Mouse (Mus musculus) lung, postnatal 36 days (tissue): ENCODE results near the gene Tgfb1i1.
A peak's percentile ranks its signal among the peaks of the same experiment; 100 is the strongest.

Source experiments
- DNase-seq: peaks from one replicate; pipeline ENCODE4 v3.0.0; 2022; ENCODE audit warnings: mixed read lengths

The Tgfb1i1 gene

DNA sequence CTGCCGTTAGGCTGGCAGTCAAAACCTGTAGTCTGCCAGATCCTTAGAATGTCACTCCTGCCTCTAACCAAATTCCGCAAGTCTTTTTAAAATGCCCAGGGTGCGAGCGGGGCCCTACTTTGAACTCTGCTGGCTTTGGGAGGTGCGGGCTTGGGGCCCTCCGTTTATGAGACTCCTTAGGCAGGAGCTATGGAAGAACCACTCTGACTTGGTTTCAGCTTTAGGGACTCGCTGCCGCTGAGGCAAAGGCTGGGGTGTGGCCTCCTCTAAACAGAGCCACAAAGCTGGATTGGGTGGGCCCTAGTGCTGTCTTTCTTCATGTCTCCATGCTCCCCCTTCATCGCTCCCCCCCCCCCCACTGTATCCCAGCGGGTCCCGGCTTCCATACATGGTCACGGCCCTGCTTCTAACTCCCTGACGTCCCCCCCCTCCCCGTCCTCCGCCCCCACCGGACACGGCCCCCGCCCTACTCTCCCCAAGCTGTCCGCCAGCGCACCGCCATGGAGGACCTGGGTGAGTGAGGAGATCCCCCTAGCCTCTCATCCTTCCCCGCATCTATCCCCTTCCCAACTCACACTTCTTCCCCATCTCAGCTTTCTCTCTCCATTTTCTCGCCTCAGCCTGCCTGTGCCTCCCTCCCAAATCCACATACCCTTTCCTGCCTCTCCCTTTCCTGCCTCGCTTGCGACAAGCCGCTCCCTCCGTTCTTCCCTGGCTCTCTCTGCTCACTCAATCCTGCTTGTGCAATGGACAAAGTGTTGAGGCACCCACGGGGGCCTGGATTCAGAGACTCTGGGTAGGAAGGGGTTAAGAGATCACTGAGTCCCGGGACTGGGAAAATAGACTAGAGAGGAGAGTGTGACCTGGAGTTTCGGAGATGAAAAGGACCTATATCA is at the start of gene Tgfb1i1:
Gene Tgfb1i1, plus strand, starts transcription at position 317 of the 896 bp plus-strand sequence.
- peak; percentile 84 for DNase-seq

DNA sequence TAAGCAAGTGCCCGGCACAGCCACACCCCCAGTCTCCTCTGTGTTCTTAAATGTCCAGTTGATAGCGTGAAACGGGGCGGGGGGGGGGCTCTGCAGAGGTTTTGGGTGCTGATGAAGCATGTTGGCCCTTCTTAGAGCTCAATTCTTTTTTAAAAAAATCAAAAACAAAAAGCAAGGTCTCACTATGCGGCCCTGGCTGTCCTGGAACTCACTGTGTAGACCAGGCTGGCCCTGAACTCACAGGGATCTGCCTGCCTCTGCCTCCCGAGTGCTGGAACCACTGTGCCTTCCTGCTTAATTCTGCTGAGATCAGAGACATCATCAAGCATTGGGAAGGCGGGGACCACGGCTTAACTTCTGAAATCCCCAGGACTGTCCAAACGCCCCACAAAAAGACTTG is 45.0 kb upstream of the Tgfb1i1 start:
- DNase-seq: no peak

DNA sequence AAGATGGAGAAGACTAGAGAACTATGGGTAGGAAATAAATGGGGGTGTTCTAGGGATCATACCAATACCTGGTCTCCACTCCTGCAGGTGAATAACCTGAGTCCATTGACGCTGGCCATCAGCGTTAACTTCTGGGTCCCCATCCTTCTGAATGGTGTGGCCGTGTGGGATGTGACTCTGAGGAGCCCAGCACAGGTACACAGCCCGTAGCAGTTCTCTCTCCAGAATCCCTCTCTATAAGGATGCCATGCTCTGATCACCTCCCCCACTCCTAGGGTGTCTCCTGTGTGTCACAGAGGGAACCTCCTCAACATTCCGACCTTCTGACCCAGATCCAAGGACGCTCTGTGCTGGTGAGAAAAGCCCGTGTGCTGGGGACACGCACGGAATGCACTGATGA is 43.5 kb upstream of the Tgfb1i1 start:
- no peak for DNase-seq

- no peak for DNase-seq
These were observed 42.4 kb upstream of the Tgfb1i1 start for GRCm38 (mm10) chr7:128204179-128204578.

GRCm38 (mm10) chr7:128205695-128206094 is 40.9 kb upstream of the Tgfb1i1 start:
- DNase-seq: no peak

- DNase-seq: peak; percentile 54
These were observed 40.5 kb upstream of the Tgfb1i1 start, which contains the start of gene Cox6a2 for GRCm38 (mm10) chr7:128206152-128206551. Gene Cox6a2 (minus strand): TSS chr7:128206387.

- DNase-seq: peak; percentile 73
These were observed 38.4 kb upstream of the Tgfb1i1 start for GRCm38 (mm10) chr7:128208187-128208586.

DNA sequence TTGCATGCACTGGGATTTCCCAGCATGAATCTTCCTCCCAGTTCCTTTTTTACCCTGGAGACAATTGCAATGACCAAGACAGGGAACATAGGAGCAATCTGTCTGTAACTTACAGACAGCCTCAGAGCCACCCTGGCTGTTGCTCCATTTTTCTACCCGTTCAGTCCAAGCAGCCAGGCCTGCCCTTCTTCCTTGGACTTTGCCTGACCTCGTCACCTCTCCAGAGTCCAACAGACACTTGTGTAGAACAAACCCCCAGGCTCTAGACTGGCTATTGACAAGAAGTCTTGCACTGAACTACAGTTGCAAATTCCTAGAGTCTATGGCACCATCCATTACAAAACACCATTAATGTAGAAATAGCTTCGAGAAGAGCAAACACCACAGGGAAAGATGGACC is 36.8 kb upstream of the Tgfb1i1 start:
- DNase-seq: no peak

DNA sequence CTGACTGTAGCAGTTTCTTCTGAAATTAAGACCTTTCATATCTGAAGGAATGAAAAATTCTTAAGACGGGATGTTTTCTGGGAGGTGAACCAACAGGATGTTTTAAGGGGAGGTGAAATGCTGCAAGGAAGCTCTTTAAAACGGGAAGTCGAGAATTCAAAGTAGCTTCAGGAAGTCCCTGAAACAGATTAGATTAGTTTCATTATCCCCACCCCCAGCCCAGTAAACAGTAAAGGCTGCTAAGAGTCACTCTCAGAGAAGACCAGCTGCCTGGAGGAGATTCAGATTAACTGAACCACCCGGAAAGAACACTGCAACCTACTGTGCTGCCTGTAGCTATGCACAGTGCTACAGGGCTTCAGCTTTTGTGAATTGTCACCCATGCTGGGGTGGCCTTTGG is 26.7 kb upstream of the Tgfb1i1 start:
- DNase-seq: no peak

- DNase-seq: no peak
These were observed 25.7 kb upstream of the Tgfb1i1 start for GRCm38 (mm10) chr7:128220936-128221335.

DNA sequence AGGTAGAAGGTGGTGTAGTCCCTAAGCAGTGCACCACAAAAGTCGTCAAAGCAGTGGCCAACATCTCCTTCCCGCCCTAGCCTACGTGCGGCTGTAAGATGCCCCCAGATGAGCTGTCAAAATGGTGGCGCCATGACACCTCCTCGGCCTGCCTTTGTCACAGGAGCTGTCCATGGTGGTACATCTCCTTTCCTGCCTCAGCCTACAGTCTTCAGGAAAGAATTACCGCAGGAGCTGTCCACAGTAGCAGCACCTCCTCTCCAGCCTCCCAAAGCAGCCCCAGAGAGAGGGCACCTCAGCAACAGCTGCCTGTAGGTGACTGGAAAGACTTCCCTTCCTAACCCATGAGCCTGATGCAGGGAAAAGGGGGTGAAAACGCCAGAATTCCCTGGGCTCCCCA is 14.9 kb upstream of the Tgfb1i1 start:
- no peak for DNase-seq

- no peak for DNase-seq
These were observed 11.8 kb upstream of the Tgfb1i1 start for GRCm38 (mm10) chr7:128234796-128235195.

- DNase-seq: no peak
These were observed 11.1 kb upstream of the Tgfb1i1 start for GRCm38 (mm10) chr7:128235481-128235880.

DNA sequence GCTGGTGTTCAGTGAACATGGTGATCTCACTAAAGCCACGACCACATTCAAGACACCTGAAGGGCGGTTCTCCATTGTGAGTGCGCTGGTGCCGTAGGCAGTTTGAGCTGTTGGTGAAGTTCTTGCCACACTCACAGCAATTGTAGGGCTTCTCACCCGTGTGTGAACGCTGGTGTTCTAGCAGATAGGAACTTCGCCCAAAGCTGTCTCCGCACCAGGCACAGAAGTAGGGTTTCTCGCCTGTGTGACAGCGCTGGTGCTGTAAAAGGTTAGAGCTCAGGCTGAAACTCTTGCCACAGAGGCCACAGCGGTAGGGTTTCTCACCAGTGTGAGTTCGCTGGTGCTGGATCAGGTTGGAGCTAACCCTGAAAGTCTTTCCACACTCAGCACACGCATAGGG is 10.2 kb upstream of the Tgfb1i1 start:
- no peak for DNase-seq

DNA sequence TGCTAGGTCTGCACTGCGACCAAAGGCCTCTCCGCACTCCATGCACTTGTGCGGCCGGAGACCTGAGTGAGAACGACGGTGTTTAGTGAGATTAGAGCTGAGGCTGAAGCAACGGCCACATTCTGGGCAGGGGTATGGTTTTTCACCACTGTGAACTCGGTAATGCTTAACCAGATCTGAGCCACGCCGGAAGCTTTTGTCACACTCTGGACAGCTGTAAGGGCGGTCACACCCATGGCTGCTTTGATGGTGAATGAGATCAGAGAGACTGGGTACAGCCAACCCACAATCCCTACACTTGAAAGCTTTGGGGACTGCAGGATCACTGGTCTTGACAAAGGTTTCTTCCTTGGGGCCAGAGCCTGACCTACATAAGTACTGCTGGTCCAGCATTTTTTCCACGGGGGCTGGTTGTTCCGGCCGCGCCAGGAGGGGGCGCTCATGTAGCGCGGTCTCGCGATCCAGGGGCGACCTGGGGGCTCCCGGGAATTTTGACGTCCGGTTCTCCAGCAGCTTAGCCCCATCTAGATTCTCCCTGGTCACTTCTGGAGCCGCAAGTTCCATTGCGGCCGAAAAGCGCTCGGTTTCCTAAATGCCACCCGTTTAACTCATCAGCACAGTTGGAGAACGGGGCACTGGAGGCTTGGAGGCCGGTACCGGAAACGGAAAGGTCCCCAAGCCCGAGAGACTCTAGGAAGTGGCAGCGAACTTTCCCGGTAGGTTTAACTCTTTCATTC is 9.6 kb upstream of the Tgfb1i1 start, which contains the start of gene Armc5:
Gene Armc5, plus strand, starts transcription at position 487 of the 737 bp plus-strand sequence.
- DNase-seq: peak; percentile 88

DNA sequence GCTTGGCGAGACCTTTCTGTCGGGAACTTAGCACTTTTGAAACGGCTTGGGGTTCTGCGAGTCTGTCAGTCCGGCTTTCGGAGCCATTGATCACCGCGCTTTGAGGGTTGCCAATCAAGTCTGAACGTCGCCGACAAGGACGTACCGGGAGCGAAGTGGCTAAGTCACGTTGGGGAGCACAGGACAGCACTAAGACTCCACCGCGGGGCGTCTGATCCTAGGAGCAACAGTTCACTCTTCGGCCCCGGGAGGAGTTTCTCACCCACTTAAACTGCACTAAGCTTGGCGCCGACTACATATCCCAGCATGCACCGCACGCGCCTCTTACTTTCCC is 9.1 kb upstream of the Tgfb1i1 start:
- no peak for DNase-seq

GRCm38 (mm10) chr7:128237927-128238778 is 8.5 kb upstream of the Tgfb1i1 start, which contains the start of gene 9130023H24Rik:
Gene 9130023H24Rik (minus strand): TSS chr7:128238031.
- DNase-seq: peak; percentile 99

DNA sequence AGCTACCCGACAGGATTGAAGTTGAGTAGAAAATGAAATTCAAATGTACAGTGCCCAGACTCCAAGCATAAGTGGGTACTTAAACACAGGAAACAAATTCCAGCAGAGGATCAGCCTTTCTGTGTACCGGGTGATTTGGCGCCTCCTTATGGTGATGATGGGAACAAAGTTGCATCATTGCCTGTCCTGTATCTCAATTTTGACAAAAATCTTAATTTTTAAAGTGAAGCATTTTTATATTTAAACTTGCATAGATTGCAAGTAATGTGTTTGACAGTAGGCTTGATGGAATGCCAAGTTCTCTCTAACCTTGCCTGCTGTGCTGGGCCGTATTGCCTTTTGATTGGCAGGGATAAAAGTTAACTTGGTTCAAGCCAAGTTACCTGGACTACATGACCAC is 7.6 kb upstream of the Tgfb1i1 start:
- DNase-seq: peak; percentile 78

- DNase-seq: no peak
These were observed 6.4 kb upstream of the Tgfb1i1 start for GRCm38 (mm10) chr7:128240131-128240784.

DNA sequence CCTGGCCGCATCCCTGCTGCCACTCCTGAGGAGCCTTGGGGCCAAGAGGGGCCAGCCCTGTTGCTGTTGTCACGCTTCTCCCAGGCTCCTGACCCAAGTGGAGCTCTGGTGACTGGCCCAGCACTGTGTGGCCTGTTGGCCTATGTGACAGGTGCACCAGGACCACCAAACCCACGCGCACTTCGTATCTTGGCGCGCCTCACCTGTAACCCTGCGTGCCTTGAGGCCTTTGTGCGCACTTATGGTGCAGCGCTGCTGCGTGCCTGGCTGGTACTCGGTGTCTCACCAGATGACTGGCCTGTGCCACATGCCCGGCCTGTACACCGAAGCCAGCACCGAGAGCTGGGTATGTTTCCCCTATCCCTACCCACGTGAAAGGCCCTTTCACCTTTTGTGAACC is 4.3 kb upstream of the Tgfb1i1 start:
- DNase-seq: no peak

GRCm38 (mm10) chr7:128243921-128244320 is 2.7 kb upstream of the Tgfb1i1 start:
- peak; percentile 38 for DNase-seq

DNA sequence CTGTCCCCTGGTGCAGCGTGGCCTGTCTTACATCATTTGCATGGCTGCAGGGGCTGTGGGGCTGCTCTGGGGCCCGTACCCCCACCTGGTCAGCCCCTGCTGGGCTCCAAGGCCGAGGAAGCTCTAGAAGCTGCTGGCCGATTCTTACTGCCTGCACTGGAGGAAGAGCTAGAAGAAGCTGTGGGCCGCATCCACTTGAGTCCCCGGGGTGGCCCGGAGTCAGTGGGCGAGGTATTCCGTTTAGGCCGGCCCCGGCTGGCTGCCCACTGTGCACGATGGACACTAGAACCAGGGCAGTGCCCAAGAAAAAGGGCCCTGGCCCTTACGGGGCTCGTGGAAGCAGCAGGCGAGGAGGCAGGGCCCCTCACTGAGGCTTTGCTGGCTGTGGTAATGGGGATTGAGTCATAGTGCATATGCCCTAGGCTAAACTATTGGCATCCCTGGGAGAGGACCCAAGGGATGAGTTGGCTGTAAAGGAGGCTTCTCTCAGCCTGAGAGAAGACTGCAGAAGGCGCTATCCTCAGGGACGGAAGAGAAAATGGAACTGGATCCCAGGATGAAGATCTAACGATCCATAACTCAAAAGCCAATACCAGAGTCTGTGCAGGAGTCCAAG is 2.1 kb upstream of the Tgfb1i1 start:
- DNase-seq: no peak
